Mouse (Mus musculus): ENCODE data around the gene Maml3. TPM values are rescaled to one million over a fixed set of nuclear protein-coding genes. Genes with fewer than 3 reads are reported as not detected.

Maml3 gene
- polyA plus RNA-seq, 1 experiment: 2.2 TPM

DNA sequence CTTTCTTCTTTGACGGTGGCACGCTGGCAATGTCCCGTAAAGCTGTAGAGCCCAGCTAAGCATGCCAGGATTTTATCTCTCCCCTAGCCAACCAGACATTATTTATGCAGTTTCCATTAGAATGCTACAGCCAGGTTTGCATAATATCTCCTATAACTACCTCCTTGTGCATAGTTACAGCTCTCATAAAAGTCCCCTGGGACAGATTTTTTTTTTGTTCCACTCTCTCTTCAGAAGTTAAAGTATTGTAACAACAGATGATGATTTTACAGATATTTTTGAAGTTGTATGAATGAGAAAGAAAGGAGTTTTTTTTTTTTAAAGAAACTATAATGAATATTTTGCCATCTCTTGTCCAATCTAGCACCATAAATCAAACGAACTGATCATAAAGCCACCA is 232.1 kb downstream of the Maml3 start:
- Histone ChIP-seq H3K4me3 (ENCODE audit: insufficient read depth, poor library complexity, severe bottlenecking) (no peak overlapping the region), H3K27me3 (ENCODE audit: control insufficient read depth, insufficient read depth, insufficient read length) (no peaks in the 10 kb centered on the region), H3K79me2 (ENCODE audit: control insufficient read depth, insufficient read depth) (no peaks in the 10 kb centered on the region), H3ac (ENCODE audit: control insufficient read depth, insufficient read length, low read depth) (no peak overlapping the region), H3K36me3 (ENCODE audit: control insufficient read depth, insufficient read depth) (no peaks in the 10 kb centered on the region), H3K79me3 (ENCODE audit: low read depth) (no peaks in the 10 kb centered on the region)
- TF ChIP-seq CTCF (IDR thresholded peaks at IDR 0.05; ENCODE audit: control insufficient read depth, insufficient read depth, insufficient read length): no peak
- TF ChIP-seq MAX (IDR thresholded peaks at IDR 0.05): no peak
- no peak for TF ChIP-seq USF1 (IDR thresholded peaks at IDR 0.05; ENCODE audit: low read depth)
- TF ChIP-seq MYOG (IDR thresholded peaks at IDR 0.05; ENCODE audit: control insufficient read depth, extremely low read depth, insufficient read length): no peak
- no peak for TF ChIP-seq MYOD1 (IDR thresholded peaks at IDR 0.05; ENCODE audit: control insufficient read depth, insufficient read length, low read depth)
- no peak for TF ChIP-seq FOSL1 (IDR thresholded peaks at IDR 0.05; ENCODE audit: insufficient read depth, low read length, poor library complexity, severe bottlenecking)

- H3K4me3 ChIP-seq (ENCODE audit: insufficient read depth, poor library complexity, severe bottlenecking): no peak overlapping the region
- TF ChIP-seq USF1 (IDR thresholded peaks at IDR 0.05; ENCODE audit: low read depth): no peak
- TF ChIP-seq MYOG (IDR thresholded peaks at IDR 0.05; ENCODE audit: control insufficient read depth, extremely low read depth, insufficient read length): no peak
- TF ChIP-seq MAX (IDR thresholded peaks at IDR 0.05): no peak
- TF ChIP-seq CEBPB (IDR thresholded peaks at IDR 0.05; ENCODE audit: low read depth): no peak
- TF ChIP-seq CTCF (IDR thresholded peaks at IDR 0.05; ENCODE audit: control insufficient read depth, insufficient read depth, insufficient read length): no peak
- TF ChIP-seq FOSL1 (IDR thresholded peaks at IDR 0.05; ENCODE audit: insufficient read depth, low read length, poor library complexity, severe bottlenecking): no peak
- no peak for TF ChIP-seq MYOD1 (IDR thresholded peaks at IDR 0.05; ENCODE audit: control insufficient read depth, insufficient read length, low read depth)
- H3K36me3 ChIP-seq (ENCODE audit: control insufficient read depth, insufficient read depth): no peaks in the 10 kb centered on the region
- no peaks in the 10 kb centered on the region for H3K27me3 ChIP-seq (ENCODE audit: control insufficient read depth, insufficient read depth, insufficient read length)
- no peak overlapping the region for H3ac ChIP-seq (ENCODE audit: control insufficient read depth, insufficient read length, low read depth)
- H3K79me2 ChIP-seq (ENCODE audit: control insufficient read depth, insufficient read depth): no peaks in the 10 kb centered on the region
- H3K79me3 ChIP-seq (ENCODE audit: low read depth): no peaks in the 10 kb centered on the region
Observed at GRCm38 (mm10) chr3:51871346-51871745, 233.5 kb downstream of the Maml3 start.

DNA sequence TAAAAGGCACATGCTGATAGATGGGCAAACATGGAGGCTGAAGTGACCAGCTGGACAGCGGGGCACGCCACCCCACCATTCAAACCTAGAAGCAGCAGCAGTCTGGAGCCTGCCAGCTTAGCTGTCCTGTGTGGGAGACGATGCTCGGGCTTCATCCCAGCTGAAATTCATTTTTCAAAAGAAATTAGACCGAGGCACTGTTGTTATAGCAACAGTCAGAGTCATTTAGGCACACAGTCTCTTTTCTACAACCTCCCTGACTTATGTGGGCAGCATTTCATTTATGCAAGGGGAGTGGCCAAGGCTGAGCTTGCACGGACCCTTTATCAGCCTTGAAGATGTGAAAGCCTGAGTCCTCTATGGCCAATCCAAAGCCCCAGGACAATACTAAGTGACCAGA is 234.9 kb downstream of the Maml3 start:
- Histone ChIP-seq H3K79me2 (ENCODE audit: control insufficient read depth, insufficient read depth) (no peaks in the 10 kb centered on the region), H3K79me3 (ENCODE audit: low read depth) (no peaks in the 10 kb centered on the region), H3ac (ENCODE audit: control insufficient read depth, insufficient read length, low read depth) (no peak overlapping the region), H3K4me3 (ENCODE audit: insufficient read depth, poor library complexity, severe bottlenecking) (no peak overlapping the region), H3K36me3 (ENCODE audit: control insufficient read depth, insufficient read depth) (no peaks in the 10 kb centered on the region), H3K27me3 (ENCODE audit: control insufficient read depth, insufficient read depth, insufficient read length) (no peaks in the 10 kb centered on the region)
- no peak for TF ChIP-seq FOSL1 (IDR thresholded peaks at IDR 0.05; ENCODE audit: insufficient read depth, low read length, poor library complexity, severe bottlenecking)
- TF ChIP-seq USF1 (IDR thresholded peaks at IDR 0.05; ENCODE audit: low read depth): no peak
- TF ChIP-seq MAX (IDR thresholded peaks at IDR 0.05): no peak
- no peak for TF ChIP-seq MYOD1 (IDR thresholded peaks at IDR 0.05; ENCODE audit: control insufficient read depth, insufficient read length, low read depth)
- TF ChIP-seq CEBPB (IDR thresholded peaks at IDR 0.05; ENCODE audit: low read depth): no peak
- no peak for TF ChIP-seq CTCF (IDR thresholded peaks at IDR 0.05; ENCODE audit: control insufficient read depth, insufficient read depth, insufficient read length)
- no peak for TF ChIP-seq MYOG (IDR thresholded peaks at IDR 0.05; ENCODE audit: control insufficient read depth, extremely low read depth, insufficient read length)

DNA sequence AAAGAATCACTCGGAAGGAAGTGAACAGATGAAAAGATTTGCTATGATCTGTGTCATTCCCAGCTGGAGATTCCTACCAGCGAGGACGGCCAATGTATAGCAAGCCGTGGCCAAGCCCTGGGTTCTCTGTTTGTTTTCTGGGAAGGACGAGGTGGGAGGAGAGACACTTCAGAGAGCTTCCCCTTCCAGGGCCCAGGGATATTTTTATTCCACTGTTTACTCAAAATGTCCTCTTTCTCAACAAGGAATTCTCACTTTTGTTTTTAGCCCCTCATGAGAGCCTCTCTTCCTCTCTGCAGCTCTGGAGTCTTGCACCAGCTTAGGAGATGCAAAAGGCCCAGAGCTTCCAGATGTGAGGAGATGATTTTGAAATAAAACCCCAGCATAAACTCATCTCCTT is 236.0 kb downstream of the Maml3 start:
- TF ChIP-seq USF1 (IDR thresholded peaks at IDR 0.05; ENCODE audit: low read depth): no peak
- no peak for TF ChIP-seq CTCF (IDR thresholded peaks at IDR 0.05; ENCODE audit: control insufficient read depth, insufficient read depth, insufficient read length)
- TF ChIP-seq MAX (IDR thresholded peaks at IDR 0.05): no peak
- no peak for TF ChIP-seq MYOG (IDR thresholded peaks at IDR 0.05; ENCODE audit: control insufficient read depth, extremely low read depth, insufficient read length)
- no peak for TF ChIP-seq MYOD1 (IDR thresholded peaks at IDR 0.05; ENCODE audit: control insufficient read depth, insufficient read length, low read depth)
- TF ChIP-seq FOSL1 (IDR thresholded peaks at IDR 0.05; ENCODE audit: insufficient read depth, low read length, poor library complexity, severe bottlenecking): no peak
- TF ChIP-seq CEBPB (IDR thresholded peaks at IDR 0.05; ENCODE audit: low read depth): no peak
- Histone ChIP-seq H3K4me3 (ENCODE audit: insufficient read depth, poor library complexity, severe bottlenecking) (no peak overlapping the region), H3ac (ENCODE audit: control insufficient read depth, insufficient read length, low read depth) (no peak overlapping the region), H3K79me2 (ENCODE audit: control insufficient read depth, insufficient read depth) (no peaks in the 10 kb centered on the region), H3K27me3 (ENCODE audit: control insufficient read depth, insufficient read depth, insufficient read length) (no peaks in the 10 kb centered on the region), H3K36me3 (ENCODE audit: control insufficient read depth, insufficient read depth) (no peaks in the 10 kb centered on the region), H3K79me3 (ENCODE audit: low read depth) (no peaks in the 10 kb centered on the region)

GRCm38 (mm10) chr3:51866446-51866845 is 238.4 kb downstream of the Maml3 start:
- Histone ChIP-seq H3K79me2 (ENCODE audit: control insufficient read depth, insufficient read depth) (no peaks in the 10 kb centered on the region), H3ac (ENCODE audit: control insufficient read depth, insufficient read length, low read depth) (no peak overlapping the region), H3K4me3 (ENCODE audit: insufficient read depth, poor library complexity, severe bottlenecking) (no peak overlapping the region), H3K36me3 (ENCODE audit: control insufficient read depth, insufficient read depth) (no peaks in the 10 kb centered on the region), H3K27me3 (ENCODE audit: control insufficient read depth, insufficient read depth, insufficient read length) (no peaks in the 10 kb centered on the region), H3K79me3 (ENCODE audit: low read depth) (no peaks in the 10 kb centered on the region)
- TF ChIP-seq CEBPB (IDR thresholded peaks at IDR 0.05; ENCODE audit: low read depth) (no peak), MYOG (IDR thresholded peaks at IDR 0.05; ENCODE audit: control insufficient read depth, extremely low read depth, insufficient read length) (no peak), USF1 (IDR thresholded peaks at IDR 0.05; ENCODE audit: low read depth) (no peak), FOSL1 (IDR thresholded peaks at IDR 0.05; ENCODE audit: insufficient read depth, low read length, poor library complexity, severe bottlenecking) (no peak), MYOD1 (IDR thresholded peaks at IDR 0.05; ENCODE audit: control insufficient read depth, insufficient read length, low read depth) (no peak), MAX (IDR thresholded peaks at IDR 0.05) (no peak), CTCF (IDR thresholded peaks at IDR 0.05; ENCODE audit: control insufficient read depth, insufficient read depth, insufficient read length) (no peak)

GRCm38 (mm10) chr3:51861631-51862030 is 243.2 kb downstream of the Maml3 start:
- TF ChIP-seq USF1 (IDR thresholded peaks at IDR 0.05; ENCODE audit: low read depth): no peak
- TF ChIP-seq MAX (IDR thresholded peaks at IDR 0.05): no peak
- TF ChIP-seq MYOD1 (IDR thresholded peaks at IDR 0.05; ENCODE audit: control insufficient read depth, insufficient read length, low read depth): no peak
- no peak for TF ChIP-seq CTCF (IDR thresholded peaks at IDR 0.05; ENCODE audit: control insufficient read depth, insufficient read depth, insufficient read length)
- no peak for TF ChIP-seq MYOG (IDR thresholded peaks at IDR 0.05; ENCODE audit: control insufficient read depth, extremely low read depth, insufficient read length)
- no peak for TF ChIP-seq CEBPB (IDR thresholded peaks at IDR 0.05; ENCODE audit: low read depth)
- no peak for TF ChIP-seq FOSL1 (IDR thresholded peaks at IDR 0.05; ENCODE audit: insufficient read depth, low read length, poor library complexity, severe bottlenecking)
- H3ac ChIP-seq (ENCODE audit: control insufficient read depth, insufficient read length, low read depth): no peak overlapping the region
- no peaks in the 10 kb centered on the region for H3K79me2 ChIP-seq (ENCODE audit: control insufficient read depth, insufficient read depth)
- no peaks in the 10 kb centered on the region for H3K79me3 ChIP-seq (ENCODE audit: low read depth)
- H3K27me3 ChIP-seq (ENCODE audit: control insufficient read depth, insufficient read depth, insufficient read length): no peaks in the 10 kb centered on the region
- H3K4me3 ChIP-seq (ENCODE audit: insufficient read depth, poor library complexity, severe bottlenecking): no peak overlapping the region
- no peaks in the 10 kb centered on the region for H3K36me3 ChIP-seq (ENCODE audit: control insufficient read depth, insufficient read depth)

Data from C2C12 (cell line).